Mouse (Mus musculus): Measurements from ENCODE around the gene Olfr220. TPM values are rescaled to one million over a fixed set of nuclear protein-coding genes. Genes with fewer than 3 reads are reported as not detected.
A peak's percentile ranks its signal among the peaks of the same experiment; 100 is the strongest.

Gene Olfr220
- polyA plus RNA-seq (2014; fragmentation: Nextera tagmentation; extraction: Ambion mirVana), result not detected in 2 replicates

- ATAC-seq (ENCODE audit: low FRiP score) (no peak), DNase-seq (ENCODE audit: low spot score) (no peak)
- no peaks in the 10 kb centered on the region for H3K36me3 ChIP-seq (ENCODE audit: control insufficient read depth, insufficient read depth, low read length)
- no peak within 1 kb of the TSS for H3K4me3 ChIP-seq (ENCODE audit: low read depth, low read length)
- no peaks in the 10 kb centered on the region for H3K9me3 ChIP-seq (ENCODE audit: control insufficient read depth, low read length)
- H3K4me2 ChIP-seq (replicated peaks; ENCODE audit: low read depth, low read length), result no peak within 1 kb of the TSS
- 73% methylated on average over 1 of the region's 1 CpGs for WGBS
- no peak within 1 kb of the TSS for H3K27ac ChIP-seq (ENCODE audit: low read depth, low read length)
- no peaks in the 10 kb centered on the region for H3K4me1 ChIP-seq (replicated peaks; ENCODE audit: control insufficient read depth, insufficient read depth, low read length)
- H3K27me3 ChIP-seq (ENCODE audit: control insufficient read depth, insufficient read depth, low read length), result no peaks in the 10 kb centered on the region
- no peak within 1 kb of the TSS for H3K9ac ChIP-seq (ENCODE audit: low read depth, low read length)
These were observed at the start of gene Olfr220 for GRCm38 (mm10) chr1:174441782-174442181. Gene Olfr220, plus strand, starts transcription at chr1:174442082.

GRCm38 (mm10) chr1:174422959-174423358 lies 18.9 kb upstream of the Olfr220 start:
- ATAC-seq (ENCODE audit: low FRiP score), result no peak
- Histone ChIP-seq H3K4me1 (replicated peaks; ENCODE audit: control insufficient read depth, insufficient read depth, low read length) (no peaks in the 10 kb centered on the region), H3K9ac (ENCODE audit: low read depth, low read length) (no peak overlapping the region), H3K27ac (ENCODE audit: low read depth, low read length) (no peak overlapping the region), H3K36me3 (ENCODE audit: control insufficient read depth, insufficient read depth, low read length) (no peaks in the 10 kb centered on the region), H3K9me3 (ENCODE audit: control insufficient read depth, low read length) (no peaks in the 10 kb centered on the region), H3K4me2 (replicated peaks; ENCODE audit: low read depth, low read length) (no peak overlapping the region), H3K4me3 (ENCODE audit: low read depth, low read length) (no peak overlapping the region), H3K27me3 (ENCODE audit: control insufficient read depth, insufficient read depth, low read length) (no peaks in the 10 kb centered on the region)
- 91% methylated on average over 4 of the region's 4 CpGs for WGBS
- no peak for DNase-seq (ENCODE audit: low spot score)

- no peak for ATAC-seq (ENCODE audit: low FRiP score)
- WGBS, result 76% methylated on average over 1 of the region's 1 CpGs
- no peak for DNase-seq (ENCODE audit: low spot score)
- no peaks in the 10 kb centered on the region for H3K4me1 ChIP-seq (replicated peaks; ENCODE audit: control insufficient read depth, insufficient read depth, low read length)
- no peak within 1 kb of the TSS for H3K9ac ChIP-seq (ENCODE audit: low read depth, low read length)
- no peaks in the 10 kb centered on the region for H3K27me3 ChIP-seq (ENCODE audit: control insufficient read depth, insufficient read depth, low read length)
- no peak within 1 kb of the TSS for H3K4me3 ChIP-seq (ENCODE audit: low read depth, low read length)
- no peak within 1 kb of the TSS for H3K27ac ChIP-seq (ENCODE audit: low read depth, low read length)
- no peaks in the 10 kb centered on the region for H3K36me3 ChIP-seq (ENCODE audit: control insufficient read depth, insufficient read depth, low read length)
- H3K4me2 ChIP-seq (replicated peaks; ENCODE audit: low read depth, low read length), result no peak within 1 kb of the TSS
- no peaks in the 10 kb centered on the region for H3K9me3 ChIP-seq (ENCODE audit: control insufficient read depth, low read length)
These were observed 18.1 kb upstream of the Olfr220 start, which contains the start of gene Olfr414 for GRCm38 (mm10) chr1:174423764-174424163. Gene Olfr414, plus strand, starts transcription at chr1:174424064.

- Histone ChIP-seq H3K4me1 (replicated peaks; ENCODE audit: control insufficient read depth, insufficient read depth, low read length) (no peaks in the 10 kb centered on the region), H3K4me3 (ENCODE audit: low read depth, low read length) (no peak overlapping the region), H3K4me2 (replicated peaks; ENCODE audit: low read depth, low read length) (no peak overlapping the region), H3K27me3 (ENCODE audit: control insufficient read depth, insufficient read depth, low read length) (no peaks in the 10 kb centered on the region), H3K9ac (ENCODE audit: low read depth, low read length) (no peak overlapping the region), H3K27ac (ENCODE audit: low read depth, low read length) (no peak overlapping the region), H3K36me3 (ENCODE audit: control insufficient read depth, insufficient read depth, low read length) (no peaks in the 10 kb centered on the region), H3K9me3 (ENCODE audit: control insufficient read depth, low read length) (no peaks in the 10 kb centered on the region)
- WGBS, result 58% methylated on average over 3 of the region's 3 CpGs
- DNase-seq (ENCODE audit: low spot score), result no peak
- 0 out of 2 replicates have a peak, but pooled peaks have one; percentile 11 for ATAC-seq (ENCODE audit: low FRiP score)
These were observed 15.5 kb upstream of the Olfr220 start for GRCm38 (mm10) chr1:174426180-174426986.

GRCm38 (mm10) chr1:174427402-174427801 lies 14.5 kb upstream of the Olfr220 start:
- ATAC-seq (ENCODE audit: low FRiP score), result no peak
- no peak for DNase-seq (ENCODE audit: low spot score)
- Histone ChIP-seq H3K4me2 (replicated peaks; ENCODE audit: low read depth, low read length) (no peak overlapping the region), H3K9ac (ENCODE audit: low read depth, low read length) (no peak overlapping the region), H3K27ac (ENCODE audit: low read depth, low read length) (no peak overlapping the region), H3K9me3 (ENCODE audit: control insufficient read depth, low read length) (no peaks in the 10 kb centered on the region), H3K4me3 (ENCODE audit: low read depth, low read length) (no peak overlapping the region), H3K36me3 (ENCODE audit: control insufficient read depth, insufficient read depth, low read length) (no peaks in the 10 kb centered on the region), H3K4me1 (replicated peaks; ENCODE audit: control insufficient read depth, insufficient read depth, low read length) (no peaks in the 10 kb centered on the region), H3K27me3 (ENCODE audit: control insufficient read depth, insufficient read depth, low read length) (no peaks in the 10 kb centered on the region)
- 90% methylated on average over 1 of the region's 1 CpGs for WGBS

- no peak for DNase-seq (ENCODE audit: low spot score)
- WGBS, result 87% methylated on average over 2 of the region's 2 CpGs
These were observed 13.5 kb upstream of the Olfr220 start for GRCm38 (mm10) chr1:174428407-174428806.

GRCm38 (mm10) chr1:174434121-174434520 lies 7.8 kb upstream of the Olfr220 start:
- Histone ChIP-seq H3K9ac (ENCODE audit: low read depth, low read length) (no peak overlapping the region), H3K4me3 (ENCODE audit: low read depth, low read length) (no peak overlapping the region), H3K9me3 (ENCODE audit: control insufficient read depth, low read length) (no peaks in the 10 kb centered on the region), H3K36me3 (ENCODE audit: control insufficient read depth, insufficient read depth, low read length) (no peaks in the 10 kb centered on the region), H3K27me3 (ENCODE audit: control insufficient read depth, insufficient read depth, low read length) (no peaks in the 10 kb centered on the region), H3K27ac (ENCODE audit: low read depth, low read length) (no peak overlapping the region), H3K4me1 (replicated peaks; ENCODE audit: control insufficient read depth, insufficient read depth, low read length) (no peaks in the 10 kb centered on the region), H3K4me2 (replicated peaks; ENCODE audit: low read depth, low read length) (no peak overlapping the region)
- no peak for DNase-seq (ENCODE audit: low spot score)
- ATAC-seq (ENCODE audit: low FRiP score), result no peak
- WGBS, result 53% methylated on average over 1 of the region's 1 CpGs

More at GRCm38 (mm10) chr1:174428407-174428806, 13.5 kb upstream of the Olfr220 start:
- H3K36me3 ChIP-seq (ENCODE audit: control insufficient read depth, insufficient read depth, low read length), result no peaks in the 10 kb centered on the region
- no peak for ATAC-seq (ENCODE audit: low FRiP score)
- H3K9ac ChIP-seq (ENCODE audit: low read depth, low read length), result no peak overlapping the region
- no peak overlapping the region for H3K4me3 ChIP-seq (ENCODE audit: low read depth, low read length)
- H3K27ac ChIP-seq (ENCODE audit: low read depth, low read length), result no peak overlapping the region
- H3K27me3 ChIP-seq (ENCODE audit: control insufficient read depth, insufficient read depth, low read length), result no peaks in the 10 kb centered on the region
- H3K4me1 ChIP-seq (replicated peaks; ENCODE audit: control insufficient read depth, insufficient read depth, low read length), result no peaks in the 10 kb centered on the region
- no peaks in the 10 kb centered on the region for H3K9me3 ChIP-seq (ENCODE audit: control insufficient read depth, low read length)
- no peak overlapping the region for H3K4me2 ChIP-seq (replicated peaks; ENCODE audit: low read depth, low read length)

- Histone ChIP-seq H3K4me1 (replicated peaks; ENCODE audit: control insufficient read depth, insufficient read depth, low read length) (no peaks in the 10 kb centered on the region), H3K4me2 (replicated peaks; ENCODE audit: low read depth, low read length) (no peak overlapping the region), H3K9me3 (ENCODE audit: control insufficient read depth, low read length) (no peaks in the 10 kb centered on the region), H3K9ac (ENCODE audit: low read depth, low read length) (no peak overlapping the region), H3K27me3 (ENCODE audit: control insufficient read depth, insufficient read depth, low read length) (no peaks in the 10 kb centered on the region), H3K4me3 (ENCODE audit: low read depth, low read length) (no peak overlapping the region), H3K36me3 (ENCODE audit: control insufficient read depth, insufficient read depth, low read length) (no peaks in the 10 kb centered on the region), H3K27ac (ENCODE audit: low read depth, low read length) (no peak overlapping the region)
- 91% methylated on average over 2 of the region's 2 CpGs for WGBS
- DNase-seq (ENCODE audit: low spot score), result no peak
- no peak for ATAC-seq (ENCODE audit: low FRiP score)
These were observed 13.2 kb downstream of the Olfr220 start for GRCm38 (mm10) chr1:174455100-174455499.

- no peak for ATAC-seq (ENCODE audit: low FRiP score)
- Histone ChIP-seq H3K4me1 (replicated peaks; ENCODE audit: control insufficient read depth, insufficient read depth, low read length) (no peaks in the 10 kb centered on the region), H3K9me3 (ENCODE audit: control insufficient read depth, low read length) (no peaks in the 10 kb centered on the region), H3K27ac (ENCODE audit: low read depth, low read length) (no peak overlapping the region), H3K4me3 (ENCODE audit: low read depth, low read length) (no peak overlapping the region), H3K36me3 (ENCODE audit: control insufficient read depth, insufficient read depth, low read length) (no peaks in the 10 kb centered on the region), H3K27me3 (ENCODE audit: control insufficient read depth, insufficient read depth, low read length) (no peaks in the 10 kb centered on the region), H3K9ac (ENCODE audit: low read depth, low read length) (no peak overlapping the region), H3K4me2 (replicated peaks; ENCODE audit: low read depth, low read length) (no peak overlapping the region)
- 89% methylated on average over 3 of the region's 3 CpGs for WGBS
- DNase-seq (ENCODE audit: low spot score), result no peak
These were observed 23.5 kb downstream of the Olfr220 start for GRCm38 (mm10) chr1:174465385-174465784.

All from hindbrain, embryonic 11.5 days (tissue).